Mouse (Mus musculus): Measurements from ENCODE around the gene Pxdc1.

- TF ChIP-seq GATA1 (IDR thresholded peaks at IDR 0.05; ENCODE audit: borderline replicate concordance, low read length) (no peak), FLI1 (IDR thresholded peaks at IDR 0.05; ENCODE audit: low read length) (no peak)
Observed at GRCm38 (mm10) chr13:34650371-34650770, 2.9 kb downstream of the Pxdc1 start.

All from megakaryocyte, embryonic 14.5 days (primary cell).